Mouse (Mus musculus) embryonic facial prominence, embryonic 12.5 days (tissue): ENCODE measurements around the gene Gfer. TPM values are rescaled to one million over a fixed set of nuclear protein-coding genes. Genes with fewer than 3 reads are reported as not detected.

Source experiments
- ATAC-seq: fragments of 200-750 bp; cut with Nextera tagmentation; 2 replicates; pipeline ENCODE4 v1.8.0; 2017; ENCODE audit not compliant: insufficient number of reproducible peaks, insufficient read depth, low FRiP score, low TSS enrichment
- H3K27ac ChIP-seq: fragments of 300-500 bp; sonication (generic); 2 replicates; pipeline ENCODE4 v1.5.1; 2016; ENCODE audit warnings: mild to moderate bottlenecking
- H3K27me3 ChIP-seq: fragments of 300-500 bp; sonication (generic); 2 replicates; pipeline ENCODE4 v1.6.1; 2016; ENCODE audit warnings: mild to moderate bottlenecking, moderate library complexity
- H3K36me3 ChIP-seq: fragments of 300-500 bp; sonication (generic); 2 replicates; pipeline ENCODE4 v1.6.1; 2016; ENCODE audit warnings: mild to moderate bottlenecking
- H3K4me1 ChIP-seq: fragments of 300-500 bp; sonication (generic); 2 replicates; pipeline ENCODE4 v1.6.1; 2016
- H3K4me2 ChIP-seq: fragments of 300-500 bp; sonication (generic); replicated peaks from 2 replicates; pipeline ENCODE4 v1.6.1; 2016; ENCODE audit warnings: mild to moderate bottlenecking, moderate library complexity
- H3K4me3 ChIP-seq: fragments of 300-500 bp; sonication (generic); 2 replicates; pipeline ENCODE4 v1.5.1; 2016; ENCODE audit warnings: mild to moderate bottlenecking
- H3K9ac ChIP-seq: fragments of 300-500 bp; sonication (generic); 2 replicates; pipeline ENCODE4 v1.6.1; 2016; ENCODE audit warnings: mild to moderate bottlenecking, moderate library complexity
- H3K9me3 ChIP-seq: fragments of 300-500 bp; sonication (generic); 2 replicates; pipeline ENCODE4 v1.6.1; 2016; ENCODE audit warnings: mild to moderate bottlenecking, moderate library complexity
- WGBS: fragments of 180-500 bp; shearing (Covaris S2); methylation state at CpG from one replicate; pipeline ENCODE4 v1.1.7; 2016; 5-methylcytosine and 5-hydroxymethylcytosine counted together
- polyA plus RNA-seq: library from polyadenylated mRNA; unstranded; fragments of >200 nt; fragmentation: Nextera tagmentation; extraction: Ambion mirVana; gene quantifications from 2 replicates; pipeline ENCODE4 v1.2.1, GENCODE M21; 2016

Gene Gfer
- 47.9 and 48.0 TPM in 2 replicates for polyA plus RNA-seq

DNA sequence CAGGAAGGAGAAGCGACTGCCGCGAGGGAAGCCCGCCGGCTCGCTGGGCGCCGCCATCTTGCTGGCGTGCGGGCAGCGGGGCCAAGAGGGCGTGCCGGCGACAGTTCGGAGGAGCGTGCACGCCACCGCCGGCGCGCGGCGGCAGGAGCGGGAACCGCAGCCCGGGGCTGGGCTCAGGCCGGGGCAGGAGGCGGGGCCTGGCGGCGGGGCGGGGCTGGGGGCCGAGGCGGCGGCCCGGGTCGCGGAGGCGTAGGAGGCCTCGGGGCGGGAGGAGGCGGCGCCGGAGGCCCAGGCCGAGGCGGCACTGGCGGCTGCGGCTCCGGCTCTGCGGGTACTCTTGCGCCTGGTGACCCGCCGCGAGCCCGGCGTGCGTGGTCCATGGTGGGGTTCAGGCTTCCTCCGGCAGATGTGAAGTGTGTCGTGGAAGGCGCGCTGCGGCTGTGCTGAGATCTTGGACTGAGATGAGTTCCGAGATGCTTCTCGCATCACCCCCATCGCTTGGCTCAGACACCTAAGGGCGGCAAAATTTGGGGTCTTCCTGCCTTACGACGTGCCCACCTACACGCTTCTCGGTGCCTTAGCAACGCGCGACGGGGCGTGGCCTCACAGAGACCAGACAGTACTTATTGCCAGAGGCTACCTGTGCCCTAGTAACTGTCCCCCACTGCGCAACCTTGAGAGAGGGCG is at the start of gene Gfer, which contains the start of gene Noxo1:
TSS of gene Gfer (minus strand) at position 146 of the 687 bp plus-strand sequence.
TSS of gene Noxo1 (plus strand) at position 224 of the 687 bp plus-strand sequence.
- peaks cover 21% of the 10 kb centered on the region for H3K4me1 ChIP-seq
- peak within 1 kb of the TSS; percentile 87 for H3K4me3 ChIP-seq
- no peaks in the 10 kb centered on the region for H3K9me3 ChIP-seq
- ATAC-seq: peak; percentile 85
- H3K9ac ChIP-seq: peak within 1 kb of the TSS; percentile 81
- H3K4me2 ChIP-seq: peak within 1 kb of the TSS; percentile 66
- peaks cover 34% of the 10 kb centered on the region for H3K36me3 ChIP-seq
- peaks cover 1% of the 10 kb centered on the region; the same call in 1 of the 2 replicates for H3K27me3 ChIP-seq
- H3K27ac ChIP-seq: peak within 1 kb of the TSS; percentile 91
- WGBS: under 1% methylated on average over 66 of the region's 76 CpGs

DNA sequence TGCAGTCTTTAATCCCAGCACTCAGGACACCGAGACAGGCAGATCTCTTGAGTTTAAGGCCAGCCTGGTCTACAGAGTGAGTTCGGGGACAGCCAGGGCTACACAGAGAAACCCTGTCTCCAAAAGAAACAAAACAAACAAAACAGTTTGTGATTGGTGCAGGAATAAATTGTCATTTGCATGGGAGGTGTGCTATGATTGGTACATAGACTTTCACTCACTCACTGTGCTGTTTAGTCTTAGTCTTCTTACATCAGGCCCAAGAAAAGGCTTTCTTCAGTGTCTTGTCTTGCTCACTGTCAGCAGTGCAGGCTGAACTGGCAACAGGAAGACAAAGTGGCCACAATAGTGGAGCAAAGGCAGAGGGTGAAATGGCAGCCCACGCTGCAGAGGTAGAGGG is 48.4 kb upstream of the Gfer start:
- Histone ChIP-seq H3K4me3 (no peak overlapping the region), H3K27ac (no peak overlapping the region), H3K9me3 (no peaks in the 10 kb centered on the region), H3K36me3 (0 out of 2 replicates have a peak, but pooled peaks cover 14% of the 10 kb centered on the region), H3K9ac (no peak overlapping the region), H3K27me3 (no peaks in the 10 kb centered on the region), H3K4me2 (no peak overlapping the region), H3K4me1 (0 out of 2 replicates have a peak, but pooled peaks cover 10% of the 10 kb centered on the region)
- no peak for ATAC-seq
- 65% methylated on average over 3 of the region's 3 CpGs for WGBS

- no peaks in the 10 kb centered on the region for H3K9me3 ChIP-seq
- H3K27ac ChIP-seq: no peak overlapping the region
- 0 out of 2 replicates have a peak, but pooled peaks cover 10% of the 10 kb centered on the region for H3K4me1 ChIP-seq
- H3K27me3 ChIP-seq: no peaks in the 10 kb centered on the region
- no peak overlapping the region for H3K4me2 ChIP-seq
- H3K9ac ChIP-seq: no peak overlapping the region
- no peak overlapping the region for H3K4me3 ChIP-seq
- H3K36me3 ChIP-seq: 0 out of 2 replicates have a peak, but pooled peaks cover 14% of the 10 kb centered on the region
- ATAC-seq: no peak
- 77% methylated on average over 5 of the region's 5 CpGs for WGBS
Observed at GRCm38 (mm10) chr17:24743896-24744295, 47.9 kb upstream of the Gfer start.

DNA sequence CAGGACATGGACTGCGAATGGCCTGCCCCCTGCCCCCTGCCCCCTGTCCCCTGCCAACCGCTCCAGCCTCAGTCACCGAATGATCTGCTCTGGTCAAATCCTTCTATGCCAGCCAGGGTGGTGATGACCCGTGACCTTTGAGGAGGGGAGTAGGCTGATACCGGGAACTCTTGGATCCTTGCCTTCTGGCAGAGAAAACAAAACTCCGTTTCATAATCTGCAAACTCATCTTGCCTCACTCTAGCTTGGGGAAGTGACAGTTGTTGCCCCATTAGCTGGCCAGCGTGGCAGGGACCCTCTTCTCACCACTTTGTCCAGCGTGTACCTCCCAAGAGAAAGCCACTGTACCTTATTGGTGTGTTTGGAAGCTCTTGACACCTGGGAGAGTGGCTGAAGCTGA is 46.4 kb upstream of the Gfer start:
- Histone ChIP-seq H3K4me2 (no peak overlapping the region), H3K9ac (no peak overlapping the region), H3K4me1 (peaks cover 9% of the 10 kb centered on the region; the same call in 1 of the 2 replicates), H3K27me3 (no peaks in the 10 kb centered on the region), H3K9me3 (no peaks in the 10 kb centered on the region), H3K27ac (no peak overlapping the region), H3K4me3 (no peak overlapping the region), H3K36me3 (0 out of 2 replicates have a peak, but pooled peaks cover 14% of the 10 kb centered on the region)
- whole genome bisulfite sequencing: 81% methylated on average over 8 of the region's 8 CpGs
- ATAC-seq: no peak

DNA sequence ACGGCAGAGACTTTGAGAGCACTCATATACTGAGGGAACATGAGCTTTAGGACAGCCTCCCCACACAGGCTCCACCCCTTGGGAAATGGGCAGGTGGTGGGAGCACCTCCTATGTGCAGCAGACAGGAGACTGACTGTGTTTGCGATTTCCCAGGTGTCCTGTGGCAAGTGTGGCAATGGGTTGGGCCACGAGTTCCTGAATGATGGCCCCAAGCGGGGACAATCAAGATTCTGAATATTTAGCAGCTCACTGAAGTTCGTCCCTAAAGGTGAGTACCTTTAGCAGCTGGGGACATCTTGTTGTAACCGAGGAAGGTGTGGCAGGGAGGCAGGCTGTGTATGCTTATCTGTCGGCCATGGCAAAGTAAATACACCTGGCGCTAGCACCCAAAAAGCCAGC is 44.0 kb upstream of the Gfer start:
- H3K4me2 ChIP-seq: no peak overlapping the region
- no peaks in the 10 kb centered on the region for H3K27me3 ChIP-seq
- H3K27ac ChIP-seq: no peak overlapping the region
- no peak for ATAC-seq
- H3K4me3 ChIP-seq: no peak overlapping the region
- 0 out of 2 replicates have a peak, but pooled peaks cover 14% of the 10 kb centered on the region for H3K36me3 ChIP-seq
- no peak overlapping the region for H3K9ac ChIP-seq
- WGBS: 79% methylated on average over 8 of the region's 8 CpGs
- no peaks in the 10 kb centered on the region for H3K9me3 ChIP-seq
- H3K4me1 ChIP-seq: peaks cover 6% of the 10 kb centered on the region

GRCm38 (mm10) chr17:24738238-24738637 is 42.3 kb upstream of the Gfer start:
- Histone ChIP-seq H3K4me3 (no peak overlapping the region), H3K36me3 (0 out of 2 replicates have a peak, but pooled peaks cover 14% of the 10 kb centered on the region), H3K27me3 (no peaks in the 10 kb centered on the region), H3K27ac (no peak overlapping the region), H3K9ac (no peak overlapping the region), H3K4me1 (peaks cover 6% of the 10 kb centered on the region), H3K9me3 (no peaks in the 10 kb centered on the region), H3K4me2 (no peak overlapping the region)
- ATAC-seq: no peak
- WGBS: 83% methylated on average over 4 of the region's 4 CpGs

DNA sequence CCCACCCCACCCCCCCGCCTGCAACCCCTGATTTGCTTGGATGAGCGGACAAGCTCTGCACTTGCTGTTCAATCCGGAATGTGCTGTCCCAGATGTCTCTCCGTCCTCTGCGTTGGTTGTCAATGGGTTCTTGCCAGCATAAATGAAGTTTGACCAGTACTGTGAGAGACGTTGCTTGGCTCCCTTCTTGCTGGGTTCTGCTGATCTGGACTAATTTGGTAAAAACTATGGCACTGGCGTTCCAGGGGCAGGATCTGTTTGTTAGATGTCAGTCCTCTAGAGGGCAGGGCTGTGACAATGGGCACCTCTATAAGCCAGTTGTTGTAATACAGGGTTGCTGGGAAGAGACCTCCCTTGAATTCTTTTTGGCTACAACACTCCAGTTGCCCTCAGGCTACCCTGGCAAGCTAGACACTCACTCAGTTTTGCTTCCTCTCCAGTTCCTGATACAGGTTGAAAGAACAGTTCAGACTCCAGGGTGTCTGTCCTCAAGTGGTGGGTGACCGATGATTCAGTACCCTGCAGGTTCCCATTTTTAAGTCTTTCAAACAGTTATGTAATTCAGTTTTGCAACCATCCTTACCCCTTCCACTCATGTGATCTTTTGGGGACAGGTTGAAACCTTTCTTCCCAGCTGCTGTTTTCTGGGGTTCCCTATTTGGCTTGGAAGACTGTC is 41.3 kb upstream of the Gfer start:
- Histone ChIP-seq H3K27me3 (no peaks in the 10 kb centered on the region), H3K9me3 (no peaks in the 10 kb centered on the region), H3K27ac (no peak overlapping the region), H3K4me3 (peak overlapping the region; percentile 65), H3K36me3 (0 out of 2 replicates have a peak, but pooled peaks cover 10% of the 10 kb centered on the region), H3K4me2 (peak overlapping the region; percentile 70), H3K9ac (peak overlapping the region; percentile 67), H3K4me1 (peaks cover 6% of the 10 kb centered on the region)
- 30% methylated on average over 8 of the region's 8 CpGs for WGBS
- no peak for ATAC-seq

DNA sequence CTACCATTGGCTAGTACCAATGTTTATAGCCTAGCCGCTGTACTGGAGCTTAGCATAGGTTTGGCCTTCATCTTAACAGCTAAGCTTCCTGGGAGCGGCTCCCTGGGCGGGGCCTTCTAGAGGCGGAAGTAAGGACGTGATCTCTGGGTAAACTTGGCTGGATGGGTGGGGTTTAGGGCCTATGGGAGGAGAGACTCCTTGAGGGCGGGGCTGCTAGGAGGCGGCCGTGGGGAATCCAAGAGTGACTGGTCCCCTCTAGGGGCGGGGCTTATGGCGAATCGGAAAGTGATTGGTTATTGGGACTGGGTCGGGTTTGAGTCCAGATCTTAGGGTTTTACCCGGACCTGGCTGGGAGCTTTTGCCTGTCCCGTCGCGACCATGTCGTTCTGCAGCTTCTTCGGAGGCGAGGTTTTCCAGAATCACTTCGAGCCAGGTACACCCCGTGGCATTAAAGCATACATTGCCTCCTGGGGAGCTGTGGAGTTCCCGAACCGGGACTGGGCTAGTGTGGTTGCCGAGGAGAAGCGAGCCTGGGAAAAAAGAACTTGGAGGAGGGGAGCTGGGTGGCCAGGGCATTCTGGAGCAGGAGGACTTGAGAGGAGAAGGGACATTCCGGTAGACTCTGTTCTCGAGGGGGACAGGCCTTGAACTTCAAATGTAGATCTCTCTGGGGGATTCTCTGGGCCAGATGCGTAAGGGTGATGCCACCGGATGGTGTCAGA is 40.5 kb upstream of the Gfer start, which contains the start of gene Msrb1:
TSS of gene Msrb1 (plus strand) at position 313 of the 722 bp plus-strand sequence.
- peak within 1 kb of the TSS; percentile 65; the same call in 1 of the 2 replicates for H3K27ac ChIP-seq
- 0 out of 2 replicates have a peak, but pooled peaks cover 10% of the 10 kb centered on the region for H3K36me3 ChIP-seq
- peak within 1 kb of the TSS; percentile 65 for H3K4me3 ChIP-seq
- WGBS: under 1% methylated on average over 29 of the region's 29 CpGs
- H3K9ac ChIP-seq: peak within 1 kb of the TSS; percentile 67
- peak within 1 kb of the TSS; percentile 70 for H3K4me2 ChIP-seq
- H3K27me3 ChIP-seq: no peaks in the 10 kb centered on the region
- peak; percentile 92 for ATAC-seq
- H3K9me3 ChIP-seq: no peaks in the 10 kb centered on the region
- peaks cover 6% of the 10 kb centered on the region for H3K4me1 ChIP-seq

GRCm38 (mm10) chr17:24735446-24735845 is 39.5 kb upstream of the Gfer start:
- Histone ChIP-seq H3K4me3 (no peak overlapping the region), H3K27ac (0 out of 2 replicates have a peak overlapping the region, but pooled peaks have one; percentile 65)
- WGBS: 85% methylated on average over 7 of the region's 7 CpGs

DNA sequence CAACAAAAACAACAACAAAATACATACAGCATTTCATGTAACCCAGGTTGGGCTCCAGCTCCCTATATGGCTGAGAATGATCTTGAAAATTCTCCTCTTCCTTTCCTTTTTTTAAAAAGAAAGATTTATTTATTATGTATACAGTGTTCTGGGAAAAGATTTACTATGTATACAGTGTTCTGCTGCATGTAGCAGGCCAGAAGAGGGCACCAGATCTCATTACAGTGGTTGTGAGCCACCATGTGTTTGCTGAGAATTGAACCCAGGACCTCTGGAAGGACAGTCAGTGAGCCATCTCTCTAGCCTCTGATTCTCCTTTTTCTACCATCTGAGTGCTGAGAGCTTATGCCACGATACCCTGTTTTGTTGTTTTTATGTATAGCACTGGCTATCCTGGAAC is 38.6 kb upstream of the Gfer start:
- 91% methylated on average over 1 of the region's 1 CpGs for WGBS
- H3K27ac ChIP-seq: no peak overlapping the region

More at GRCm38 (mm10) chr17:24735446-24735845, 39.5 kb upstream of the Gfer start:
- H3K4me2 ChIP-seq: no peak overlapping the region
- H3K36me3 ChIP-seq: 0 out of 2 replicates have a peak, but pooled peaks cover 4% of the 10 kb centered on the region
- H3K4me1 ChIP-seq: peaks cover 6% of the 10 kb centered on the region
- no peaks in the 10 kb centered on the region for H3K9me3 ChIP-seq
- no peak overlapping the region for H3K9ac ChIP-seq
- H3K27me3 ChIP-seq: no peaks in the 10 kb centered on the region
- no peak for ATAC-seq

DNA sequence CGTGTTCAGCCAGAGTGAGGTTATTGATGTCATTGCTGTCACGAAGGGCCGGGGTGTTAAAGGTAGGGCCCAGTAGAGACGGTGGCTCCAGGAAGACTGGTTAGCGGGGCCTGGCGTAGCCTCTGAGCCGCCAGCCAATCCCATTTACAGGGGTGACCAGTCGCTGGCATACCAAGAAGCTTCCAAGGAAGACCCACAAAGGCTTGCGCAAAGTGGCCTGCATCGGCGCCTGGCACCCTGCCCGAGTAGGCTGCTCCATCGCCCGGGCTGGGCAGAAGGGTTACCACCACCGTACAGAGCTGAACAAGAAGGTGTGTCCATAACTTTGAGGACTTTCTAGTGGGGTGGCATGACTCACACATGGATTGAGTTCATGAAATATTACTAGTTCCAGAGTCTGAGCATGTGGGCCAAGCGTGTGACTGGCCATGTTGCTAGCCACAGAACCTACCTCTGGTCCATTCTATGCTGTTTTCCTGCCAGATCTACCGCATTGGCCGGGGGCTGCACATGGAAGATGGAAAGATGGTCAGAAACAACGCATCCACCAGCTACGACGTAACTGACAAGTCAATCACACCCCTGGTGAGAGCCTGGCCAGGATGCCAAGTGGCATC is 37.6 kb upstream of the Gfer start:
- peaks cover 6% of the 10 kb centered on the region for H3K4me1 ChIP-seq
- H3K4me2 ChIP-seq: no peak overlapping the region
- no peaks in the 10 kb centered on the region for H3K9me3 ChIP-seq
- H3K4me3 ChIP-seq: no peak overlapping the region
- ATAC-seq: no peak
- 89% methylated on average over 21 of the region's 21 CpGs for WGBS
- no peaks in the 10 kb centered on the region for H3K36me3 ChIP-seq
- H3K27me3 ChIP-seq: no peaks in the 10 kb centered on the region
- H3K9ac ChIP-seq: no peak overlapping the region
- H3K27ac ChIP-seq: no peak overlapping the region

More for the DNA sequence above, 38.6 kb upstream of the Gfer start:
- H3K4me2 ChIP-seq: no peak overlapping the region
- H3K36me3 ChIP-seq: no peaks in the 10 kb centered on the region
- no peaks in the 10 kb centered on the region for H3K27me3 ChIP-seq
- no peaks in the 10 kb centered on the region for H3K9me3 ChIP-seq
- H3K4me1 ChIP-seq: peaks cover 6% of the 10 kb centered on the region
- no peak overlapping the region for H3K9ac ChIP-seq
- ATAC-seq: no peak
- H3K4me3 ChIP-seq: no peak overlapping the region
